Mouse (Mus musculus) G1E (cell line): ENCODE results near the gene Cfap100. TPM values are rescaled to one million over a fixed set of nuclear protein-coding genes. Genes with fewer than 3 reads are reported as not detected.

Source experiments
- ATAC-seq: 2 replicates; pipeline ENCODE4 v1.8.0; 2016; ENCODE audit warnings: mild to moderate bottlenecking; ENCODE audit not compliant: insufficient number of reproducible peaks, poor library complexity, low FRiP score, severe bottlenecking; ENCODE audit errors: extremely low read depth
- DNase-seq: peaks from one replicate; pipeline ENCODE4 v3.0.0; 2012; ENCODE audit warnings: low spot score
- H3K27me3 ChIP-seq: 2 replicates; pipeline ENCODE4 v1.6.1; 2012; ENCODE audit warnings: mild to moderate bottlenecking, low read length, inconsistent platforms; ENCODE audit not compliant: insufficient read depth
- H3K36me3 ChIP-seq: replicated peaks from 2 replicates; pipeline ENCODE3; 2012; ENCODE audit warnings: mild to moderate bottlenecking, inconsistent platforms
- H3K4me1 ChIP-seq: 2 replicates; pipeline ENCODE4 v1.6.1; 2012; ENCODE audit warnings: low read depth, low read length, inconsistent platforms, mixed read lengths; ENCODE audit not compliant: insufficient read depth
- H3K4me3 ChIP-seq: 2 replicates; pipeline ENCODE4 v1.5.1; 2012; ENCODE audit warnings: low read depth, mild to moderate bottlenecking, inconsistent platforms, low read length, moderate library complexity, mixed read lengths
- H3K9me3 ChIP-seq: replicated peaks from 2 replicates; pipeline ENCODE4 v1.6.1; 2012; ENCODE audit warnings: inconsistent platforms
- CTCF ChIP-seq: IDR thresholded peaks from 2 replicates; pipeline ENCODE4 v1.5.1; 2012; ENCODE audit warnings: low read depth, low read length, inconsistent platforms, mixed read lengths
- GATA1 ChIP-seq: IDR thresholded peaks from 2 replicates; pipeline ENCODE4 v1.6.1; 2012; ENCODE audit warnings: borderline replicate concordance, low read length, inconsistent platforms, mixed read lengths
- GATA2 ChIP-seq: IDR thresholded peaks from 2 replicates; pipeline ENCODE4 v1.6.1; 2012; ENCODE audit warnings: low read depth, low read length, inconsistent platforms, borderline replicate concordance
- POLR2AphosphoS5 ChIP-seq: IDR thresholded peaks from 2 replicates; pipeline ENCODE4 v1.6.1; 2012; ENCODE audit warnings: low read depth, low read length, inconsistent platforms; ENCODE audit not compliant: insufficient replicate concordance
- TAL1 ChIP-seq: conservative IDR thresholded peaks from 2 replicates; pipeline ENCODE4 v1.6.1; 2012; ENCODE audit warnings: low read depth, low read length, inconsistent platforms, mixed read lengths
- polyA plus RNA-seq: library from polyadenylated mRNA; stranded (reverse); fragments of >175 nt; gene quantifications from 2 replicates; pipeline ENCODE4 v1.2.3, GENCODE M21; 2012
- total RNA-seq, 2 experiments: library from RNA; stranded (forward) in 1 of 2; stranded (reverse) in 1 of 2; fragments of 200-1000 nt in 1 of 2; fragments of >200 nt in 1 of 2; fragmentation: Nextera tagmentation in 1 of 2; gene quantifications; 2 replicates each; pipeline ENCODE4 v1.2.3; 2014 to 2017

The Cfap100 gene
- total and polyA plus RNA-seq, 3 experiments, result 0.27 TPM; not detected in 2

DNA sequence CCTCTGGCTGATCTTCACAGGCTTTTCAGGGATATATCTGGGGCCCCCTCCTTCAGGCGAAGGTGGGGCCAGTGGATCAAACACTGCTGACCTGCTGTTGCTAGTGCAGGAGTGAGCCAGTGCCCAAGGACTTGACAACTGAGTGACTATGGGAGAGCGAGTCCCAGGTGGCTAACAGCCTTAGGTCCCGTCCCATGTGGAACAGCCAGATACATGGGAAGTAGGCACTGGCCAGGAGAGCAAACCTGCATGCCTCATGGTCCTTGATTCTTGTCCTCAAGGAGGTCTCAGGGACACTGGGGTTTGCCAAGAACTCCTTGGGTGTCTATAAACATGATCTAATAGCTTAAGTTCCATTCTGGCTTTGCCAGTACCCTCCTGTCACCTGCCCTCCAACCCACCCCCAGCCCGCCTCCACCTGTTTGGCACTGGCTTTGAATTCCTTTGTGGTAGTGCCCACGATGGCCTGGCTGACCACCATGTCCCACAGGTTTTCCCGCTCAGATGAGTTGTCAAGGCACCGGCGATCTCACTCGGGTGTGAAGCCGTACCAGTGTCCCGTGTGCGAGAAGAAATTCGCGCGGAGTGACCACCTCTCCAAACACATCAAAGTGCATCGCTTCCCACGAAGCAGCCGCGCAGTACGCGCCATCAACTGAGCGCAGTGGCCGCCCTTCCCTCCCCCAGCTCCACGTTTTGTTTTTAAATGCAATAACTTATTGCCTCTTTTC lies 45.2 kb upstream of the Cfap100 start:
- H3K9me3 ChIP-seq, result no peaks in the 10 kb centered on the region
- DNase-seq (no peak), ATAC-seq (no peak)
- no peak overlapping the region for H3K4me3 ChIP-seq
- TF ChIP-seq TAL1, result no peak
- no peak for TF ChIP-seq POLR2AphosphoS5
- no peak for TF ChIP-seq GATA2
- TF ChIP-seq CTCF, result no peak
- TF ChIP-seq GATA1, result no peak
- H3K4me1 ChIP-seq, result no peaks in the 10 kb centered on the region
- H3K36me3 ChIP-seq, result no peaks in the 10 kb centered on the region
- H3K27me3 ChIP-seq, result peaks cover 34% of the 10 kb centered on the region

DNA sequence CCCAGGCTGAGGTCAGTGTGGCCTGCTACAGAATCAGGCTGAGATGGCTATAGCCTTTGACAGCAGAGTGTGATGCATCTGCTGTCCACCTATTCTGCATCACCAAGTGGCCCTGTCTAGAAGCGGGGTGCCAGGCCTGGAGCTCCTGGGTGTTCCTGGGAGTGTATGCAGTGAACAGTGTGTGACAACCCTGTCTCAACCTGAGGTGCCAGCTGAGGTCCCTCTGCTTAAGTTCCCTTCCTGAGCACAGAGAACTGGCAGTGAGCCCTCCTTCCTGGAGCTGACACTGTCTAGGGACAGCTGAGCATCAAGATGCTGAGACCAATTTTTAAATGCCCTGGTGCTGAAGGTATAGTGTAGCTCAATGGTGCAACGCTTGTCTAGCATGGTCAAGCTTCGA lies 44.1 kb upstream of the Cfap100 start:
- TF ChIP-seq TAL1 (no peak), GATA1 (no peak), POLR2AphosphoS5 (no peak; the same call in 1 of the 2 replicates), CTCF (no peak), GATA2 (no peak)
- no peak for DNase-seq
- no peaks in the 10 kb centered on the region for H3K36me3 ChIP-seq
- peaks cover 30% of the 10 kb centered on the region for H3K27me3 ChIP-seq
- no peaks in the 10 kb centered on the region for H3K9me3 ChIP-seq
- H3K4me3 ChIP-seq, result no peak overlapping the region
- H3K4me1 ChIP-seq, result no peaks in the 10 kb centered on the region
- ATAC-seq, result no peak

DNA sequence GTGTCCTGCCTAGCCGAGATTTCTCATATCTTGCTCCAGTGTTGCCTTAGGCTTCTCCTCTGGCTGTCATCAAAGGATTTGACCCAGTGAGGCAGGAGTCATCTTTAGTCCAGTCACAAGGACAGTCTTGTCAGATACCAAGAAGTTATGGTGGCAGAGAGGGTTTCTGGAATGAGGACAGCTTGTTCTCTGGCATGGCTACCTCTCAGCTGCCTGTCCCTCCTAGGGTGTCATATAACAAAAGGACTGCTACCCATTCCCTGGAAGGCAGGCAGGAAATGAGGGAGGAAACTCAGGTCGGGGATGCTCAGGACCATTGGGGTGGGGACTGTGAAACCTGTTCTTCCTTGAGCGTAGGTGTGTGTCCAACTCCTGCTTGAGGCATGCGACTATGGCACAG lies 43.5 kb upstream of the Cfap100 start:
- no peak for TF ChIP-seq POLR2AphosphoS5
- no peak for TF ChIP-seq GATA2
- TF ChIP-seq TAL1, result no peak
- no peak for TF ChIP-seq CTCF
- no peak for TF ChIP-seq GATA1
- Histone ChIP-seq H3K4me3 (no peak overlapping the region), H3K4me1 (no peaks in the 10 kb centered on the region), H3K9me3 (no peaks in the 10 kb centered on the region), H3K36me3 (no peaks in the 10 kb centered on the region), H3K27me3 (peaks cover 30% of the 10 kb centered on the region)
- DNase-seq (no peak), ATAC-seq (no peak)

DNA sequence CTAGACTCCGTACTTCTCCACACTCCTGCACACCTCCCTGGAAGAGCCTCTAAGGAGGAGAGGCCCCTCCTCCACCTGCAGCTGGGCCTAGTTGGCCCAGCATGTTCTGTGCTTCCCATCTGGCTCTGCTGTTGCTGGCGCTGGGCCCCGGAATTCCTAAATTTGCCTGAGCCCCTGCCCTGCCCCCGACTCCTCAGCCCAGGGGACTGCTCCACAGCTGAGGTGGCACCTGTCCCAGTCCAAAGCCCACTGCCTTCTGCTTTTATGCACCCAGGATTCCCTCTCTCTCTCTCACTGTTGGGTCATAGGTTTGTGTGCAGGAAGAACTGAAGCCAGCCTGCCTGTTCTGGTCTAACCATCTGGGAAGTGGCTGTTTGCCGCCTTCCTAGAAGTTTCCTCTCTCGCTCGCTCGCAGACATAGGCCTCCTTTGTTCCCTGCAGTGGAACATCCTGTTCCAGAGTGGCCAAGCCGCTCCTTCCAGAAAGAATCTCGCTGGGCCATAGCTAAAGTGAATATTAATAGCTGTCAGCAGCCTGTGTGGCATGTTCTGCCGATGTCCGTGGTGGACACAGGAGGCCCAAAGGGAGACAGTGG lies 42.4 kb upstream of the Cfap100 start:
- no peak for DNase-seq
- TF ChIP-seq CTCF (no peak), TAL1 (no peak), POLR2AphosphoS5 (no peak), GATA1 (no peak), GATA2 (no peak)
- H3K27me3 ChIP-seq, result peaks cover 30% of the 10 kb centered on the region
- H3K36me3 ChIP-seq, result no peaks in the 10 kb centered on the region
- H3K9me3 ChIP-seq, result no peaks in the 10 kb centered on the region
- ATAC-seq, result no peak
- no peak overlapping the region for H3K4me3 ChIP-seq
- H3K4me1 ChIP-seq, result no peaks in the 10 kb centered on the region

DNA sequence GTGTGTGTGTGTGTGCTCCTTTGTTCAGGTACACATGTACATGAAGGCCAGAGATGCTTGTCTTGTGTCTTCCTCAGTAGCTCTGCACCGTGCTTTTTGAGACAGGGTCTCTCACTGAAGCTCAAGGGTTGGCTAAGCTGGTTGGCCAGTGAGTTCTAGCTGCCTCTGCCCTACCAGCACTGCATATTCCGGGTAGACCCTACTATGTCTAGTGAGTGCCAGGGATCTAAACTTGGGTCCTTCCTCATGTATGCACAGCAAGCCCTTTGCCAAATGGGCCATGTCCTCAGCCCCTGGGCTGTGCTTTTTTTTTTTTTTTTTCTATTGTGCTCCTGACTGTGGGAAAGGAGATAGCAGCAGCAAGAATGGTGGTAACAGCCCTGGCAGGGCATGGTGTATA lies 41.7 kb upstream of the Cfap100 start:
- Histone ChIP-seq H3K27me3 (peaks cover 30% of the 10 kb centered on the region), H3K36me3 (no peaks in the 10 kb centered on the region), H3K4me1 (no peaks in the 10 kb centered on the region), H3K9me3 (no peaks in the 10 kb centered on the region), H3K4me3 (no peak overlapping the region)
- no peak for DNase-seq
- no peak for ATAC-seq
- TF ChIP-seq TAL1 (no peak), GATA2 (no peak), POLR2AphosphoS5 (no peak), GATA1 (no peak), CTCF (no peak)

DNA sequence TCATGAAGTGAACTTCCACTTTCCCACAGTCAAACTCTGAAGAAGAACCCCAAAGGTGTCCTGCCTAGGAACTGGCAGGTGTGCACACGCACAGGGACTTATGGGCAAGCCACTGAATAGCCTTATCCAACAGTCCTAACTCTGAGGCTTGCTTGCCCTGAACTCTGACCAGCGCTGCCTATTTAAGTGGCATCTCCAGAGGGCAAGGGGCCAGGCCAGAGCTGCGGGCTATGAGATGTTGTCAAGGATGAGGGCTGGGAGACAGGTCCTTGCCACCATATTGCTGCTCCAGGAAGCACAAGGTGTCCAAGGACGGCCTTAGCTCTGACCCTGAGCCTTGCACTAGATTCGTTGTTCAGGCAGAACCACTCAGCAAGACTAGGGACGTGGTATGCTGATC lies 40.4 kb upstream of the Cfap100 start:
- Histone ChIP-seq H3K27me3 (peaks cover 26% of the 10 kb centered on the region), H3K4me1 (no peaks in the 10 kb centered on the region)

More for the DNA sequence above, 40.4 kb upstream of the Cfap100 start:
- H3K9me3 ChIP-seq, result no peaks in the 10 kb centered on the region
- no peak overlapping the region for H3K4me3 ChIP-seq
- no peak for DNase-seq
- no peaks in the 10 kb centered on the region for H3K36me3 ChIP-seq
- TF ChIP-seq TAL1 (no peak), GATA2 (no peak), GATA1 (no peak), POLR2AphosphoS5 (no peak), CTCF (no peak)
- no peak for ATAC-seq
